Mouse (Mus musculus) G1E-ER4 (cell line): Measurements from ENCODE around the gene Zfp784. TPM values are rescaled to one million over a fixed set of nuclear protein-coding genes. Genes with fewer than 3 reads are reported as not detected.

Experiments
- GATA1 ChIP-seq: IDR thresholded peaks from one replicate; pipeline ENCODE4 v1.8.0; 2012; ENCODE audit warnings: low read length, inconsistent platforms
- polyA plus RNA-seq: library from polyadenylated mRNA; stranded (reverse); fragments of >175 nt; gene quantifications from 2 replicates; pipeline ENCODE4 v1.2.3, GENCODE M21; 2012

The Zfp784 gene
- polyA plus RNA-seq, 1 experiment: 3.1 TPM

DNA sequence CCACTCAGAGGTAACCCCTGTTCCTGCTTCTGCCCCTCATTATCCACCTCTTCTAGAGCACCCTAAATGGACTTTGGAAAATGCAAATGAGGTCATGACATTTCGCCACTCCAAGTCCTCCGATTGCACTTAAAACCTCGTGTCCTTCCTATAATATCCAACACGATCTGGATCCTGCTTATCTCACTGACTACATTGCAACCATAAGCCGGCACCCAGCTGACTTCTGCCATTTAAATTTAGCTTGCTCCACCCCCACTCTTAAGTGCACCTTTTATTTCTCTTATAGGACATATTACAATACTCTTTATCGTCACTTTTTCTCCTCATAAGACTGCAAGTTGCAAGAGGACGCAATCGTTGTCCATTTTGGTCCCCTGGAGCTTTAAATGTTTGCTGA lies 779 bp downstream of the Zfp784 start:
- TF ChIP-seq GATA1: no peak

DNA sequence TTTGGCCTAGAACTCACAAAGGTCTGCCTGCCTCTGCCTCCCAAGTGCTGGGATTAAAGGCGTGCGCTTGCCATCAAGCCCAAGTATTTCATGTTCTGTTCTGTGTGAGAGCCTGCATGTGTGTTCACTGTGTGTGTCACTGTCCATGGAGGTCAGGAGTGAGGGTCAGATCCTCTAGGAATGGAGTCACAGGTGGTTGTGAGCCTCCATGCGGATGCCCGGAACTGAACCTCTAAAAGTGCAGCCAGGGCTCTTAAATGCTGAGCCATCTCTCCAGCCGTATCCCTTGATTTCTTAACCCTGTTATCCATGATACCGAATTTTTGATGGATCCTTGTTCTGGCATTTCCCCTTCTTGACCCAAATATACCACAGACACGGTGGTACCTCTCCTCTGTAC lies 1.2 kb downstream of the Zfp784 start:
- TF ChIP-seq GATA1: no peak

DNA sequence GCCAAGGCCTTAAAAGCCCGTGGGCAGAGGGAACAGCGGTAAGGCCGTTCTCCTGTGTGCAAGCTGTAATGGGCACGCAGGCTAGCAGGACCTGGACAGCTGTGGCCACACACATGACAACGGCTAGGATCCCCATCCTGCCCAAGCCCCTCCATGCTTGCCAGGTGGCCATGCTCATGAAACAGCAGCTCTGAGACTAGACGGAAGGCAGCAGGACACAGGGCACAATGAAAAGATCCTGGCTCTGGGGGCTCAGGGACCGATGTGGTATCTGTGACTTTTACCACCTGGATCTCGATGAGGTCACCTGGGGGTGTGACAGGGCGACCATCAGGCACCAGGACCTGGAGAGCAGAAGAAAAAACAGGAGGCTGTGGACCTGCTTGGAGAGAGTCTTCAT lies 2.1 kb downstream of the Zfp784 start:
- TF ChIP-seq GATA1: no peak

DNA sequence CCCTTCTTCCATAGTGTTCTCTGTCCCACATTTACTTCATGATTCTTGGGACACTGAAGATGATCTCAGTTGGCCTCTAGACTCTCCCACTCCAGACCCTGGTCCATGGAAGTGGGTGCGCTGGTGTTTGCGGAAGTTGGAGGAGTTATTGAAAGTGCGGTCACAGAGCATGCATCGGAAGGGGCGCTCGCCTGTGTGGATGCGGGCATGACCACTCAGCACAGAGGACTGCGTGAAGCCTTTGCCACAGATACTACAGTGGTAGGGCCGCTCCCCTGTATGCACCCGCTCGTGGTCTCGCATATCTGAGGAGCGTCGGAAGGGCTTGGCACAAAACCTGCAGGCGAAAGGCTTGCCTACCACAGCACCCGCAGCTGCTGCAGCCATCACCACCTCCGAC lies 2.6 kb downstream of the Zfp784 start:
- no peak for TF ChIP-seq GATA1

DNA sequence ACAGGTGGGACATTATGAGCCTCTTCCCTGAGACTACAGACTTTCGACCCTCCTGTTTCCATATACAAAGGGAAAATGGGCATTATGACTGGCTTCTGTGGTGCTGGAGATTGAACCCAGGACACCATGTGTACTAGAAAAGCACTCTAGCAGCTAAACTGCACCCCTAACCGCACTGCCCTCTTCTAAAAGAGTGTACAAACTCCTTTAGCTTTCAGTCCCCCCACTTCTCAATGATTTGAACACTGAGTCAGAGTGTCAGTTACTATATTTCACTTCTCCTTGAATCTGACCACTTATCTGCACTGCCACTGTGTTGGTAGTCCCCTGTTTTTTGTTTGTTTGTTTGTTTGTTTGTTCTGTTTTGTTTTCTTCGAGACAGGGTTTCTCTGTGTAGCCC lies 4.4 kb downstream of the Zfp784 start, which contains the start of gene 4632433K11Rik:
TSS of gene 4632433K11Rik (plus strand) at position 301 of the 400 bp plus-strand sequence.
- no peak for TF ChIP-seq GATA1

DNA sequence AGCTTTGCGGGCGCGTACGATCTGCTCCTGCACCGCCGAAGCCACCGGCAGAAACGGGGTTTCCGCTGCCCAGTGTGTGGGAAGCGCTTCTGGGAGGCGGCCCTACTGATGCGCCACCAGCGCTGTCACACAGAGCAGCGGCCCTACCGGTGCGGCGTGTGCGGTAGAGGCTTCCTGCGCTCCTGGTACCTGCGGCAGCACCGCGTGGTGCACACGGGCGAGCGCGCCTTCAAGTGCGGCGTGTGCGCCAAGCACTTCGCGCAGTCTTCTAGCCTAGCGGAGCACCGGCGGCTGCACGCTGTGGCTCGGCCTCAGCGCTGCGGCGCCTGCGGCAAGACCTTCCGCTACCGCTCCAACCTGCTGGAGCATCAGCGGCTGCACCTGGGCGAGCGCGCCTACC lies 6.8 kb downstream of the Zfp784 start:
- no peak for TF ChIP-seq GATA1

DNA sequence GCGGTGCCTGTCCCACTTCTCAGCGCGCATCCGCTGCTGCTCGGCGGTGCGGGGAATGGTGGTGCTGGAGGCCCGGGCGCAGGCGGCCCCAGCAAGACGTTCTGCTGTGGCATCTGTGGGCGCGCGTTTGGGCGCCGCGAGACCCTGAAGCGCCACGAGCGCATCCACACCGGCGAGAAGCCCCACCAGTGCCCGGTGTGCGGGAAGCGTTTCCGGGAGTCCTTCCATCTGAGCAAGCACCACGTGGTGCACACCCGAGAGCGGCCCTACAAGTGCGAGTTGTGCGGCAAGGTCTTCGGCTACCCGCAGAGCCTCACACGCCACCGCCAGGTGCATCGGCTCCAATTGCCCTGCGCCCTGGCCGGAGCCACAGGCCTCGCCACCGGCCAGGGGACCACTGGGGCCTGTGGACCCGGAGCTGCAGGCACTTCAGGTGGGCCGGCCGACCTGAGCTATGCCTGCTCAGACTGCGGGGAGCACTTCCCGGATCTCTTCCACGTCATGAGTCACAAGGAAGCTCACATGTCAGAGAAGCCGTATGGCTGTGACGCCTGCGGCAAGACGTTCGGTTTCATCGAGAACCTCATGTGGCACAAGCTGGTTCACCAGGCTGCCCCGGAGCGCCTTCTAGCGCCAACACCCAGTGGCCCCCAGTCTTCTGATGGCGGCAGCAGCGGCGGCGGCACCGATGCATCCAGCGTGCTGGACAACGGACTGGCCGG lies 7.5 kb downstream of the Zfp784 start:
- TF ChIP-seq GATA1: no peak

DNA sequence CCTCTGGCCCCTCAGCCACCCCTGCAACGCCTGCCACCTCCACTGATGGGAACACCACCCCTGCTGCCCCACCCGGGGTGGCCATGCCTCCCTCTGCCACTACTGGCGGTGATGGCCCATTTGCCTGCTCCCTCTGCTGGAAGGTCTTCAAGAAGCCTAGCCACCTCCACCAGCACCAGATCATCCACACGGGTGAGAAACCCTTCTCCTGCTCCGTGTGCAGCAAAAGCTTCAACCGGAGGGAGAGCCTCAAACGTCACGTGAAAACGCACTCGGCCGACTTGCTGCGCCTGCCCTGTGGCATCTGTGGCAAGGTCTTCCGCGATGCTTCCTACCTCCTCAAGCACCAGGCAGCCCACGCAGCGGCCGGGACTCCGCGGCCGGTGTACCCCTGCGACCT lies 8.3 kb downstream of the Zfp784 start:
- TF ChIP-seq GATA1: no peak

DNA sequence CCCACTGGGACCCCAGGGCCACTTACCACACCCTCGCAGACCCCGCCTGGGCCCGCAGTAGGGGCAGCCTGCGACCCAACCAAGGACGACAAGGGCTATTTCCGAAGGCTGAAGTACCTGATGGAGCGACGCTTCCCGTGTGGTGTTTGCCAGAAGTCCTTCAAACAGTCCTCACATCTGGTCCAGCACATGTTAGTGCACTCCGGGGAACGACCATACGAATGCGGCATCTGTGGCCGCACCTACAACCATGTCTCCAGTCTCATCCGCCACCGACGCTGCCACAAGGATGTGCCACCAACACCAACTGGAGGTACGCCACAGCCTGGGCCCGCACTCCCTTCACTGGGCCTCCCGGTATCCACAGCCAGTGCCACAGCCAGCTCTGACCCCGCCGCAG lies 8.7 kb downstream of the Zfp784 start:
- no peak for TF ChIP-seq GATA1

DNA sequence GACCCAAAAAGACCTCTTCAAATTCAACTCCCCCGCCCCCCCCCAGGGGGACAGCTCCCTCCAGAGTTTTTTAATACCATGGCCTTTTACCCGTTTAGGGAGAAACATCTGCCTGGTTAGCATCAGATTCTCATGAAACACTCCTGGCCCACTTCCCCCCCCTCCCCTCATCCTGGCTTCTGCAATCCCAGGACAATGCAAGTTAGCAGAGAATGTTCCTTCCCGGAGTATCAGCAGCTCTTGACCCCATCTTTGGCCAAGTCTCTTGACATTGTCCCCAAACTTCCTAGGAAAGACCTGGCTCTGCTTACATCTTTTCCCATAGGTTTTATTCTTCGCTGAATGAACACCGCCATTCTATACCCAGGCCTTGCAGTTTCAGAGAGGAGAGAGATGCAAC lies 17.0 kb downstream of the Zfp784 start:
- TF ChIP-seq GATA1: no peak

DNA sequence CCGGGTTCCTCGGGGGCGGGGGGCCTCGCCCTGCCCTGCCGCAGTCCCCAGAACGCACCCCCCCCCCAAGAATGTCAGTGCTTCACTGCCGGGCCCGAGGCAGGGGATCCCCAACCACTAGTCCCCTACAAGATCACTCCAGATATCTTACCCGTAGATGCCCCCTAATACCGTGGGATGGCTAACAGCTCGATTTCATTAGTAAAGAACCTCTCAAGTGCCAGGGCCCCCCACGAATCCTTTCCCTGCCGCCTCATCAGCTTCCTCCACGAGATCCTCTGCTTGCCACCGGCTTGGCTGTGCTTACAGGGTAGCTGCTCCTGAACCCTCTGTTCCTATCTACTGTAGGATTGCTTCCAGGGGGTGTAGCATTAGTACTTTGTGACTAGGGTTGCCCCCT lies 17.6 kb downstream of the Zfp784 start:
- no peak for TF ChIP-seq GATA1

DNA sequence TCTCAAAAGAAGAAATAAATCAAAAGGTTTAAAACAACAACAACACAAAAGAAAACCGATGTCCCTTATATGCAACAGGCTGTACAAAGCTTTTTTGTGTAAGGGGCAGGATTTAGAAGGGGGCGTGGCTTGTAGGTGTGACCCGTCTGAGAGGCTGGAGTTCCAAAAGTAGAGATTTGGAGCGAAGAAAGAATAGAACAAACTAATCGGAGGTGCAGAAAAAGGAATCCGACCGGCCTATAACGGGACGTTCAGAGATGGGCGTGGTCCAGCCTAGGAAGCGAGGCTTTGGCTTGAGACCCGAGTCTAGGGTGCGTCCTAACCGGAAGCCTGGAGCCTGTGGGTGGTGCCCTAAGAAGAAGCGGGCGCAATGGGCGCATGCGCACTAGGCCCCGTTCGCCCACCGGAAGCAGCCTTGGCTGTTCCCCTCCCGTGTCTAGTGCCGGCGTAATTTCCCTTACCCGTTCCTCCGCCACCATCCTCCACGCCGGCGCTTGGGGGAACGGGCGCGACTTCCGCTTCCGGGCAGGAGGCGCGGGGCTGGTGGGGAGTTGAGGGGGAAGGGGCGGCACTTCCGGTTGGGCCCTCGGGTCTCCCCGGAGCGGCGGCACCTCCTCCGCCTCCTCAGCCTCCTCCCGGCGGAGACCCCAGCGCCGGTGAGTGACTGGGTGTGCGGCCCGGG lies 18.1 kb downstream of the Zfp784 start, which contains the start of the genes Zfp865 and Ccdc106:
TSS of gene Zfp865 (plus strand) at position 377 of the 682 bp plus-strand sequence.
TSS of gene Ccdc106 (plus strand) at position 554 of the 682 bp plus-strand sequence.
- TF ChIP-seq GATA1: no peak

DNA sequence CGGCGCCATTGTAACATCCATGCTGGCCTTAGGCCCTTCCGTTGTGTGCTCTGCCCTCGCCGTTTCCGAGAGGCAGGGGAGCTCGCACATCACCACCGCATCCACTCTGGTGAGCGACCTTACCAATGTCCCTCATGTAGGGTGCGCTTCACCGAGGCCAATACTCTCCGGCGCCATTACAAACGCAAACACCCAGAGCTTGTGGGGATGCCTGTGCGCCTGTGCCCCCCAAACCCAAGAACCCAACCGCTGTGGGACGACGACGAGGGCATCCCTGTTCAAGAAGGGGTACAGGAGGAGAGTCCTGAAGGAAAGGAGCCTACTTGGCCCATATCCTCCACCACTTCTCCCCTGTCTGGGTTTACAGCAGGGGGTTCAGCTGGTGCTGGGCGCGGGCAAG lies 20.3 kb downstream of the Zfp784 start:
- no peak for TF ChIP-seq GATA1

DNA sequence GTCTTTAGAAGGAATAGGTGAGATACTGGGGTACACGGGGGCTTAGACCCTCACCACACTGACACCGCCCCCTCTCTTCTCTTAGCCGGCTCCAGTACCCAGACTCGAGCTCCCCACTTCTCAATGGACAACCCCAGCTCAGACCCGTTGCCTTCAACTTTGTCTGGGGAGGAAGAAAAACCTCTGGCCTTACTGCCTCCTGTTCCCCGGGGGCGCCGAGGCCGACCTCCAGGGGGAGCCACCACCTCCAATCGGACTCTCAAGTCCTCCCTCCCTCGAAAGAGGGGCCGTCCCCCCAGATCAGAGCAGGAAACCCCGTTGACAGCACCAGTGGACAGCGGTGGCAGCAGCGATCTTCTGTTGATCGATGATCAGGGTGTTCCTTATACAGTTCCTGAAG lies 20.9 kb downstream of the Zfp784 start:
- TF ChIP-seq GATA1: no peak

DNA sequence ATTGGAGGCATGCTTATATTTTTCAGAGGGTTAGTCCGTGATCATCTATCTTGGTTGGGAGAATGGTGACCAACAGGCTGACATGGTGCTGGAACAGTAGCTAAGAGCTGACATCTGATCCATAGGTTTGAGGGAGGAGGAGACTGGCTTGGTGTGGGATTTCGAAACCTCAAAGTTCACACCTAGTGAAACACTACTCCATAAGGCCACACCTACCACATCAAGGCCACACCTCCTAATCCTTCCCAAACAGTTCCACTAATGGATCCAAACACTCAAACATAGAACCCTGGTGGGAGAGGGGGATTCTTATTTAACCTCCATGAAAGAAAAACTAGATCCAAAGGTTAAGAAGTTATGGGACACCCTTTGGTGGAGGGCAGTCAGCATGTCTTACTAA lies 21.3 kb downstream of the Zfp784 start:
- no peak for TF ChIP-seq GATA1

DNA sequence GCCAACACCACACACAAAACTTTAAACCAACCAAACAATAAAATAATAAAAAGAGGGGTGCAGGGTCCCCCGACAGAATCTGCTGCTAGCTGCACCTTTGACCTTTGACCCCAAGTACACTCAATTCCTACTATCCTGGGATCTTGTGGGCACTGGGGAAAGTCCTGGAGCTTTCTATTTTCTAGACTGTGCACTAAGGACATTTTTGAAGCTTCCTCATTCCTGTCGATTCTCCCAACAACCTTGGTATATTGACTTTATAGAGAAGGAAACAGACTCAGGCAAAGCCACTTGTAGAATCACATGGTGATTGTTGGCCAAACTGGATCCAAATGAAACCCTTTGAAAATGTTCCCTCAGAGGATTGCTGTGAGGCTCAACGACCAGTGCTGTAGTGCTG lies 22.2 kb downstream of the Zfp784 start:
- no peak for TF ChIP-seq GATA1
